Mouse (Mus musculus): ENCODE data around the gene 1600014C10Rik.

1600014C10Rik gene

GRCm38 (mm10) chr7:38183709-38184417 lies 846 bp downstream of the 1600014C10Rik start:
- peak; percentile 60 for DNase-seq (ENCODE audit: low read depth, low spot score)

- no peak for DNase-seq (ENCODE audit: low read depth, low spot score)
These were observed 1.4 kb downstream of the 1600014C10Rik start for GRCm38 (mm10) chr7:38184418-38184745.

DNA sequence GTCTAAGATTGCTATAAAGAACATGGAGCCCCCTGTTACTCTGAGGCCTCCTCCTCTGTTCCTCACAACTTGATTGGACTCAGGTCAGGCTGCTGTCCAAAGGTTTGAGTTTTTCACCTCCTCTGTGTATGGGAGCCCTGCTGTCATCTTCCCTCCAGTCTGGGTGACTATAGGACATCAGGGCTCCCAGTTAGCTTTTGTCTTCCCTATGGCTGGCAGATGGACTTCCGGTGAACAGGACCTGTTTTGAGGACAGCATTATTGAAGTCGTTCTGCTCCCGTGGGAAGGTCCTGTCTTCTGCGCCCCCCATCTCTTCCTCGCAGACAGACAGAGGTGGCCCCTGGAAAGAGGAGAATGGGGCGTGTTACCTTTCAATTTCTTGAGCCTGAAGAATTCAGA lies 1.8 kb downstream of the 1600014C10Rik start:
- no peak for DNase-seq (ENCODE audit: low read depth, low spot score)

- DNase-seq (ENCODE audit: low read depth, low spot score): no peak
These were observed 3.8 kb downstream of the 1600014C10Rik start for GRCm38 (mm10) chr7:38186861-38187260.

GRCm38 (mm10) chr7:38187796-38188195 lies 4.8 kb downstream of the 1600014C10Rik start:
- no peak for DNase-seq (ENCODE audit: low read depth, low spot score)

DNA sequence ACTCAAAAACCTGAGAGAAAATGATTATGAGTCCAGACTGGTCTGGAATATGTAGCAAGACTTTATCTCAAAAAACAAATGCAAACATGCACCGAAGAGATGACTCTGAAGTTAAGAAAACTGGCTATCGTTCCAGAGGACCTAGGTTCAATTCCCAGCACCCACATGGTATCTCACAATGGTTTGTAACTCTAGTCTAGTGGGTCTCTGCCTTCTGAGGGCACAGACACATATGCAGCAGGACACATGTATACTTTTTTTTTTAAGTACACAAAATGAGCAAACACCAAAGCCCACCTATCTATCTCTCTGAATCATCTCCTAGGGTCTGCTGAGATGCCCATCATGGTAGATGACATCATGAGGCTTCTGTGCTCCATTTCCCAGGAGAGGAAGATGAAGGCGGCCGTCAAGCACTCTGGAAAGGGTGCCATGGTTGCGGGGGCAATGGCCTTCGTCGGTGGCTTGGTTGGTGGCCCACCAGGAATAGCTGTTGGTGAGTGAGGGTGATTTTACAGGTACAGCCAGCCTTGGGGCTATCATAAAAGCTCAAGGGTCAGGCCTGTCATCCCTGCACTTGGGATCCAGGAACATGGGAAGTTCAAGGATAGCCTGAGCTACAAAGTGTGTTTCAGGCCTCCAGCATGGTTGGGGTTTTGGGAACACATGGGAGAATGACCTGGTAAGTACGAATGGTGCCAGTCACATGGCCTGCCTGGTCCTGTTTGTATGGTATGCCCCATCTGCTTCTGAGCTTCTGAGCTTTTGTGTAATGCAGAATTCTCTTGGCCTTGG lies 5.5 kb downstream of the 1600014C10Rik start:
- no peak for DNase-seq (ENCODE audit: low read depth, low spot score)

DNA sequence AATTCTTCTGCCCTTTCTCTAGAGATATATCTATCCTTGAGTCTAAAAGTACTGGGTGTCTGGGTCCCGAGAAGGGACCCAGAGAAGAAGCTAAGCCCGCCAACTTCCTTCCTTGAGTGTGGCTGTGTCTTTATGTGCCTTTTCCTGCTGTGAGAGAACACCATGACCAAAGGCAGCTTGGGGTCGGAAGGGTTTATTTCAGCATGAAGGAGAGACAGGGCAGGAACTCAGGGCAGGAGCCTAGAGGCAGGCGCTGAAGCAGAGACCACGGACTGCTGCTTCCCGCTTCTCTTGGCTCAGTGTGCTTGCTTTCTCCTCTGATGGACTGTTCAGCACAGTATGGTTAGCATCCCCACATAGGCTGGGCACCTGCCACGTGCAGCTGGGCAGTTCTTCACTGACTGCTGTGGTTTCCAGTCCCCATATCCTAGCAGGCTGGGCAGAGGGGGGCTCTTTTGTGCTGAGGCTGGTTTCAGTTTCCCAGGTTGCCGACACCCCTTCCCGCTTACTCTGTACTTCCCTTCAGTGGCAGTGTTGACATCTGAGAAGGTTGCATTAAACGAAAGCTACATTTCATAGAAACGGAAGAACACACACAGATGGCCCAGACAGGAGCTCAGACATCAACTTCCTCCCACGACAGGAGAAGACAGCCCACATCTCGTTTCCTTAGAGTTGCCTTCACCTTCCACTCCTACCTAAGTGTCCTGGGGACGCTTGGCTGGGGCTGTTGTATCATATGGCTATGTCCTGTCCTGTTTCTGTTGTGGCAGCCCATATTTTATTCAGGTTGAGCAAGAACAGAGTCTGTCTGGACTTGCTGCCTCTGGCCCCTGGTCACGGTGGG lies 6.3 kb downstream of the 1600014C10Rik start:
- no peak for DNase-seq (ENCODE audit: low read depth, low spot score)

DNA sequence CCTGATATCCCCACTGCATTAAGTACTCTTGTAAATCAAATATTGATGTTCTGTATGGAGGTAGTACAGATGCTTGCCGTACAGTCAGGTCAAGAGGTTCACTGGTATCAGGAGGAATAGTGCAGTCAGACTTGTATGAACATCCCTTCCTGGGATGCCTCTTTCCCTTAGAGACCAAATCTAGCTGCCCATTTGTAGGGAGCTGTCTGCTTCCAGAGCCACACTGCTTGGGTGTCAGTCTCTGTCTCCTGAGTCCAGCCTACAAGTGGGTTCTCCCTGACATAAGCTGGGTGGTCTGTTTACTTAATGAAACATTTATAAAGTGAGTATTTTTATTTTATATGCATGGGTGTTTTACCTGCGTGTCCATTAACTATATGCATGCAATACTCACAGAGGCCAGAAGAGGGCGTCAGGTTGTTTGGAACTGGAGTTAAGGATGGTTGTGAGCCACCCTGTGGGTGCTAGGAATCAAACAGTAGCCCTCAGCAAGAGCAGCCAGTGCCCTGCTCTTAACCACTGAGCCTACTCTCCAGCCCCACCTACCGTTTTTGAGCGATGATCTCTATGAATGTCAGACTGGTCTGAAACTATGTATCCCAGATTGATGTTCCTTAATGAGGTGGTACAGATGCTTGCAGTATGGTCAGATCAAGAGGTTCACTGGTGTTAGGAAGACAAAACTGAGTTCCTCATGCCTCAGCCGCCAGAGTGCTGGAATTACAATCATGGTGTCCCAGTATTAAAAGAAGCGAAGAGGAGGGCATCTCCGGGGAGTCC lies 7.2 kb downstream of the 1600014C10Rik start:
- no peak for DNase-seq (ENCODE audit: low read depth, low spot score)

DNA sequence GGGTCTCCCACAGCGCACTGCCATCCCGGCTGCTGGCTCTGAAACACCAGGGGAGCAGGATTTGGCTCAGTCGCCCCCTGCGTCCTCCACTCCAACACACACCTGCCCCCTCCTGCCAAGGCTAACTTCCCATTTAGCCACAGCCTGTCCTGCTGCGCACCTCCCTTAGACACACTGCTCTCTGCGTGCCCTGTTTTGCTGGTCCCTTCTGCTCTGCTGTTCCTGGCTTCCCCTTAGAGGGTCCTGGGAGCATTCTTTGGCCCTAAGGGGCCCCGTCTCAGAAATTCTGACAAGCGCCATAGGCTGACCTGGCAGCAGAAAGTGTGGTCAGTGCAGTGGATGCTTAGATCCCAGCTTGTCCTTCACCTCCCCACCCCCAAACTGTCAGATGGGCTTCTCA lies 8.1 kb downstream of the 1600014C10Rik start:
- no peak for DNase-seq (ENCODE audit: low read depth, low spot score)

GRCm38 (mm10) chr7:38191571-38191970 lies 8.6 kb downstream of the 1600014C10Rik start:
- no peak for DNase-seq (ENCODE audit: low read depth, low spot score)

- no peak for DNase-seq (ENCODE audit: low read depth, low spot score)
These were observed 17.0 kb downstream of the 1600014C10Rik start for GRCm38 (mm10) chr7:38199907-38200605.

GRCm38 (mm10) chr7:38200606-38201289 lies 17.7 kb downstream of the 1600014C10Rik start:
- peak; percentile 72 for DNase-seq (ENCODE audit: low read depth, low spot score)

- no peak for DNase-seq (ENCODE audit: low read depth, low spot score)
These were observed 18.3 kb downstream of the 1600014C10Rik start for GRCm38 (mm10) chr7:38201290-38201658.

GRCm38 (mm10) chr7:38204314-38204713 lies 21.3 kb downstream of the 1600014C10Rik start:
- no peak for DNase-seq (ENCODE audit: low read depth, low spot score)

DNA sequence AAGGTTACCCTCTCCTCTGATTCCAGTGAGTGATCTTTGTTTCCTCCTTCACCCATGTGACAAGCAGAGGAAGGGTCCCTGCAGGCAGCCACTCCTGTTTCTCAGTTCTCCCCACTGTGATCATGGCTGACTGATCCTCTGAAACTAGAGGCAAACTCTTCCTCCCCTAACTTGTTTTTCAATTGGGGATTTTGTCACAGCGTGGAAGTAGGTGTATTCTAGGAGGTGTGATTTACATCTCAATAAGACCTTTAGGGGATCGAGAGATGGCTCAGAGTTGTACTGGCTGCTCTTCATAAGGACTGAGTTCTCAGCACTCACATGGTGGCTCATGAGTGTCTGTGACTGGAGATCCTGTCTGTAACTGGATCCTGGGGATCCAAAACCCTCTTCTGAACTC lies 22.8 kb downstream of the 1600014C10Rik start:
- no peak for DNase-seq (ENCODE audit: low read depth, low spot score)

DNA sequence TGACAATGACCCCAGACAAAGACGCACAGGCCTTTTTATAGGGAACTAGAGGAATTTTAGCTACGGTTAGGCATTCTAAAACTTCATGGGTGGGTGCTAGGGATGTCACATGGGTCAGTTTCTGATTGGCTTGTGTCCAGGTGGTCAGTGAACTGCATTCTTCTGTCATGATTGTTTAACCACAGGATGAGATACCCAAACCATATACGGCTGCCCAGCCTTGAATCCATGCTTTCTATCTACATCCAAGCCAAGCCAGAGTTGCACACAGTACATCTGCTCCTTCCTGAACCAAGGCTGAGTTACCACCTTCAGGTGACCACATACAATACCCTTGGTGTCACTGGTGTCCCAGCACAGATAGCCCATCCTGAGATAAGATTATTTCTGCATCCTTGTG lies 23.5 kb downstream of the 1600014C10Rik start:
- no peak for DNase-seq (ENCODE audit: low read depth, low spot score)

GRCm38 (mm10) chr7:38208969-38209368 lies 26.0 kb downstream of the 1600014C10Rik start:
- no peak for DNase-seq (ENCODE audit: low read depth, low spot score)

DNA sequence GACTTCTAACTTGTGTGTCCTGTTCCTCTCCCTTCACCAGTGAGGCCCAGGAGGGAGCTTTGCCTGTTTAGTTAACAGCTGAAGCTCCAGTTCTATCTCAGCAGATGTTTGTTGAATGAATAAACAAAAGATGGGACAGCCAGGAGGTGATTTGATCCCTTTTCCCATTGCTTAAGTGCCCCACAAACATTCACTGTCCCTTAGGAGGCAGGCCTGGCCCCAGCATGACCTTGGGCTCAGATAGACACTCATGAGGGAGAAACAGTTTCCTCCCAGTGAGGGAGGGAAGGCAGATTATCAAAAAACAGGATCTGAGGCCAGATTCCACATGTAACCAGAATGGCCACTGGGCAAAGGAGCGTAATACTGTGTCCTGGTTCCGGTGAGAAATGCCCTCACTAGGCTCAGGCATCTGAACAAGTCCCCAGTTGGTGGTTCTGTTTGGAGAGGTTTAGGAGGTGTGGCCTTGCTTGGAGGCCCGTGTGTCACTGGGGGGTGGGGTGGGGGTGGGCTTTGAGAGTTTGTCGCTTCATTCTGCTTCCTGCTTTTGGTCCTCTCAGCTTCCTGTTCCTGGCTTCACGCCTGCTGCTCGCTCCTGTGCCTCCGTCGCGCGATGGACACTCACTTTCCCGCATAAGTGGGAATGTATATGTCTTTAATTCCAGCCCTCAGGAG lies 26.6 kb downstream of the 1600014C10Rik start:
- no peak for DNase-seq (ENCODE audit: low read depth, low spot score)

- no peak for DNase-seq (ENCODE audit: low read depth, low spot score)
These were observed 29.6 kb downstream of the 1600014C10Rik start for GRCm38 (mm10) chr7:38212651-38213062.
